Mouse (Mus musculus) midbrain, embryonic 11.5 days (tissue): Measurements from ENCODE around the gene Gpn1. TPM values are rescaled to one million over a fixed set of nuclear protein-coding genes. Genes with fewer than 3 reads are reported as not detected.
"Not testable (repeated sequence)": the region's sequence is repeated elsewhere in the genome, so short reads cannot be mapped to it uniquely, and the experiment has no call there.

Experiments used
- ATAC-seq: fragments of 200-750 bp; cut with Nextera tagmentation; 2 replicates; pipeline ENCODE4 v1.8.0; 2017; ENCODE audit warnings: moderate TSS enrichment, moderate library complexity; ENCODE audit not compliant: low FRiP score
- DNase-seq: peaks from one replicate; pipeline ENCODE4 v3.0.0; 2015; ENCODE audit warnings: low spot score; ENCODE audit errors: missing footprints
- H3K27ac ChIP-seq: fragments of 300-500 bp; sonication (generic); 2 replicates; pipeline ENCODE4 v1.5.1; 2014; ENCODE audit warnings: low read depth, low read length
- H3K27me3 ChIP-seq: fragments of 300-500 bp; sonication (generic); 2 replicates; pipeline ENCODE4 v1.6.1; 2014; ENCODE audit warnings: mild to moderate bottlenecking, low read length, moderate library complexity, mixed read lengths; ENCODE audit not compliant: control insufficient read depth, insufficient read depth
- H3K36me3 ChIP-seq: fragments of 300-500 bp; sonication (generic); 2 replicates; pipeline ENCODE4 v1.6.1; 2014; ENCODE audit warnings: mild to moderate bottlenecking, low read length, moderate library complexity, mixed read lengths; ENCODE audit not compliant: control insufficient read depth, insufficient read depth
- H3K4me1 ChIP-seq: fragments of 300-500 bp; sonication (generic); 2 replicates; pipeline ENCODE4 v1.6.1; 2014; ENCODE audit warnings: low read length; ENCODE audit not compliant: control insufficient read depth, insufficient read depth
- H3K4me2 ChIP-seq: fragments of 300-500 bp; sonication (generic); 2 replicates; pipeline ENCODE4 v1.6.1; 2014; ENCODE audit warnings: mild to moderate bottlenecking, moderate library complexity
- H3K4me3 ChIP-seq: fragments of 300-500 bp; sonication (generic); 2 replicates; pipeline ENCODE4 v1.5.1; 2014; ENCODE audit warnings: low read depth, low read length
- H3K9ac ChIP-seq: fragments of 300-500 bp; sonication (generic); 2 replicates; pipeline ENCODE4 v1.6.1; 2014; ENCODE audit warnings: low read length
- H3K9me3 ChIP-seq: fragments of 300-500 bp; sonication (generic); 2 replicates; pipeline ENCODE4 v1.6.1; 2016; ENCODE audit warnings: low read length; ENCODE audit not compliant: control insufficient read depth
- WGBS: fragments of 180-500 bp; shearing (Covaris S2); extraction: QIAGEN DNeasy Blood & Tissue Kit; methylation state at CpG from one replicate; pipeline ENCODE4 v1.1.7; 2014; 5-methylcytosine and 5-hydroxymethylcytosine counted together
- polyA plus RNA-seq: library from polyadenylated mRNA; unstranded; fragments of >200 nt; fragmentation: Nextera tagmentation; extraction: Ambion mirVana; gene quantifications from 2 replicates; pipeline ENCODE4 v1.2.1, GENCODE M21; 2014

The Gpn1 gene
- polyA plus RNA-seq, 1 experiment from 2014 or later = 70.9 TPM

DNA sequence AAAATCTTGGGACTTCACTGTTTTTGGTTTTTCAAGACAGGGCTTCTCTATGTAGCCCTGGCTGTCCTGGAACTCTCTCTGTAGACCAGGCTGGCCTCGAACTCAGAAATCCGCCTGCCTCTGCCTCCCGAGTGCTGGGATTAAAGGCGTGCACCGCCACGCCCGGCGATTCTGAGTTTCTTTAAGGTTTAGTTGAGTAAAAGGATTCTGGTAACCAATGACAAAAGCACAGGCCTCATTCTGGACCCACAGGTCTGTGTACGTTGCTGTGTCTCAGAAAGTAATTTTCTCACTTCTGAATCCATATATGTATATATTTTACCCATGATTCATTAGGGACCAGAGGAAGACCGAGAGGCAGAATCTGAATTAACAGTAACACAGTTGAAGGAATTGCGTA is 33.2 kb downstream of the Gpn1 start, which contains the start of gene Supt7l:
Supt7l (minus strand) TSS at position 101 of the 400 bp plus-strand sequence.
- peak within 1 kb of the TSS; percentile 87 for H3K4me3 ChIP-seq
- not testable (repeated sequence) for H3K36me3 ChIP-seq, H3K27me3 ChIP-seq, H3K9me3 ChIP-seq, ATAC-seq, H3K4me1 ChIP-seq, DNase-seq
- 78% methylated on average over 11 of the region's 11 CpGs for WGBS
- peak within 1 kb of the TSS; percentile 97 for H3K4me2 ChIP-seq
- H3K27ac ChIP-seq = 0 out of 2 replicates have a peak within 1 kb of the TSS, but pooled peaks have one; percentile 62
- H3K9ac ChIP-seq = peak within 1 kb of the TSS; percentile 89

DNA sequence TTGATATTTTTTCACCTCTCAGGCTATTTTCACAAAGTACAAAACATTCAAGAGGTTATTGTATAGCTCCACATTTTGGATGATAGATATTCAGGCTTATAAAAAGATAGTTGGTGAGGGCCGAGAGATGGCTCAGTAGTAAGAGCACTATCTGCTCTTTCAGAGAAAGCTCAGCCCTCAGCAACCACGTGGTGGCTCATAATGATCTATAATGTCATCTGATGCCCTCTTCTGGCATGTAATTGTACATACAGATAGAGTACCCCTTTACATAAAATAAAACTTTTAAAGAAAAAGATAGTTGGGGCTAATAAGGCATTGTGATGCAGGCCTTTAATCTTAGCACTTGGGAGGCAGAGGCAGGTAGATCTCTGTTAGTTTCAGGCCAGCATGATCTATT is 34.0 kb downstream of the Gpn1 start:
- Histone ChIP-seq H3K36me3 (peaks cover 2% of the 10 kb centered on the region), H3K4me3 (no peak overlapping the region), H3K4me1 (peaks cover 10% of the 10 kb centered on the region), H3K9me3 (no peaks in the 10 kb centered on the region), H3K9ac (no peak overlapping the region), H3K4me2 (no peak overlapping the region), H3K27ac (no peak overlapping the region), H3K27me3 (no peaks in the 10 kb centered on the region)
- ATAC-seq (no peak), DNase-seq (no peak)
- 66% methylated on average over 2 of the region's 2 CpGs for WGBS

DNA sequence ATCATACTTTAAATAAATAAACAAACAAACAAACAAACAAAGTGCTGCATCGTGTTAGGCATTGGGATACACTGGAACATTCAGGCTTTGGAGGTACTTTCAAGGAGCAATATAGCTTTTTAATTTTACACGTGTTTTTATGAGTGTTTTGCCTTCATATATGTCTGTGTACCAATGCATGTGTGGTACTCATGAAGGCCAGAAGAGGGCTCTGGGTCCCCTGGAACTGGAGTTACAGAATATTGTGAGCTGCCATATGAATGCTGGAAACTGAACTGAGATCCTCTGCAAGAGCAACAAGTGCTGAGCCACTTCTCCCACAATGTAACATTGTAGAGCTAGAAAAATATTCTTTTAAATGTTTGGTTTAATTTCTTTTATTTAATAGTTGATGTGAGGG is 40.7 kb downstream of the Gpn1 start:
- WGBS = 95% methylated on average over 2 of the region's 2 CpGs
- no peaks in the 10 kb centered on the region for H3K4me1 ChIP-seq
- no peaks in the 10 kb centered on the region for H3K9me3 ChIP-seq
- no peak overlapping the region for H3K4me3 ChIP-seq
- H3K4me2 ChIP-seq = no peak overlapping the region
- no peaks in the 10 kb centered on the region for H3K27me3 ChIP-seq
- peak; percentile 83 for DNase-seq
- no peak overlapping the region for H3K9ac ChIP-seq
- H3K36me3 ChIP-seq = peaks cover 4% of the 10 kb centered on the region
- no peak overlapping the region for H3K27ac ChIP-seq
- ATAC-seq = no peak

DNA sequence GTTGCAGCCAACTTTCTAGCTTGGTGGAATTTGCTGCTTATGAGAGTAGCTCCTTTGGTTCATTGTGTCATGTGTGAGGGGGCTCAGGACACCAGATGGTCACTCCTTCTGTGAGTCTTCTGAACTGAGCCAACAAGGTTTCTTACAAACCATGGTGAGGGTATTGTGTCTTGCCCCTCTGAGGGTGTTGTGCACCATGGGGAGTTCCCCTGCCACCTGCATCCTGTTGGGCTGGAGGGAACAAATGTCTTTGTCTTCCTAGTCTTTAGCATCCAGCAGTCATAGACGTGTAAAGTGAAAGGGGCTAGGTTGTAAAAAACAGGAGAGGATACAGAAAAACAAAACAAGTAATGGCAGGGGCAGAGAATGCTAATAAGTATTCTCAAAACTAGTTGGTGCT is 64.9 kb downstream of the Gpn1 start:
- 55% methylated on average over 1 of the region's 1 CpGs for WGBS
- Histone ChIP-seq H3K27ac (no peak overlapping the region), H3K36me3 (no peaks in the 10 kb centered on the region; the same call in 1 of the 2 replicates)

DNA sequence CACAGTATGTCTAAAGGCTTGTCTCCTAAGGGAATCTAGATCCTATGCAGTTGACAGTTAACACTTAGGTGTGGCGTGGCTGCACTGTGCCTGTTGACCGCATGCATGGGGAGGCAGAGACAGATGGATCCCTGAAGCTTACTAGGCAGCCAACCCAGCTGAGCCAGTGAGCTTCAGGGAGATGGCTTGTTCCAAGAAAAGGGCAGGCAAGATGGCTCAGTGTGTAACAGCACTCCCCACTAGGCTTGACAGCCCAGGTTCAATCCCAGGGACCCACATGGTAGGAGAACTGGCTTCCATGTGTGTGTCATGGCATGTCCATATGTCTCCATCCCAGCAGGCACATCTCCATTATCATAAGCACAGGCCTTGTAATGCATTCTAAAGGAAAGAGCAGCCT is 65.8 kb downstream of the Gpn1 start:
- Histone ChIP-seq H3K36me3 (no peaks in the 10 kb centered on the region), H3K27me3 (no peaks in the 10 kb centered on the region), H3K9me3 (no peaks in the 10 kb centered on the region), H3K4me2 (no peak overlapping the region), H3K4me1 (no peaks in the 10 kb centered on the region), H3K9ac (no peak overlapping the region), H3K27ac (no peak overlapping the region), H3K4me3 (no peak overlapping the region)
- ATAC-seq (no peak), DNase-seq (no peak)
- WGBS = 95% methylated on average over 2 of the region's 2 CpGs

More for the DNA sequence above, 64.9 kb downstream of the Gpn1 start:
- no peaks in the 10 kb centered on the region for H3K9me3 ChIP-seq
- no peak overlapping the region for H3K4me2 ChIP-seq
- no peak for DNase-seq
- no peak overlapping the region for H3K4me3 ChIP-seq
- no peaks in the 10 kb centered on the region for H3K27me3 ChIP-seq
- H3K4me1 ChIP-seq = no peaks in the 10 kb centered on the region
- ATAC-seq = no peak
- H3K9ac ChIP-seq = no peak overlapping the region

DNA sequence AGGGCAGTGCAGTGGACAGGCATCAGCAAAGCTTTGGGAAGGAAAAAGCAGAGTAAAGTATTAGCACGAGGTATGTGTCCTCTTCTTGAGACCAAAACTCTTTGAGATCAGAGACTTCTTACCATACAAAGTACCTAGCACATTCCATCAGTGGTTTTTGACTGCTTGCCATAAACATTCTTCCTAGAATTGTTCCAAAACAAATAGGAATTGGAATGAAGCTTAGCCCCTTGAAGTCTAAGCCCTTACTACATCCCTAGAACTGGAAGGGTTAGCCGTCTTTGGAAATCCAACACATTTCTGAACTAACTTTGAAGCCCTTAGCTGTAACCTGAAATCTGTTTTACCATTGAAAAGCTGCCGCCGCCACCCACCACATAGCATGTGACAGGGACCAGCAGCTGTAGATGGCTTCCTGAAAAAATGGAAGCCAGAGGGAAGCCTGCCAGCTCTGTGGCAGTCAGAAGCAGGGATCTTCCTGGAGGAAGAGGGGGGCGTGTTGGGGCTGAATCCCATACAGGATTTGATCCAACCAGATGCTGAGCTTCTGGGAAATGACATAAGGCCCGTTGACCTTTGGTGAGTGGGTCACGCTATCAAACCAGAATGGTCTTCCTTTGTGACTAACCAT is 67.6 kb downstream of the Gpn1 start:
- no peaks in the 10 kb centered on the region for H3K36me3 ChIP-seq
- H3K9ac ChIP-seq = no peak overlapping the region
- DNase-seq (no peak), ATAC-seq (no peak)
- WGBS = 87% methylated on average over 7 of the region's 7 CpGs
- no peak overlapping the region for H3K27ac ChIP-seq
- H3K4me1 ChIP-seq = no peaks in the 10 kb centered on the region
- no peak overlapping the region for H3K4me3 ChIP-seq
- no peak overlapping the region for H3K4me2 ChIP-seq
- no peaks in the 10 kb centered on the region for H3K27me3 ChIP-seq
- H3K9me3 ChIP-seq = no peaks in the 10 kb centered on the region

Other genes starting within 250 kb of the Gpn1 start
- 2.6 and 3.4 TPM in 2 replicates for gene Krtcap3, start 243.1 kb upstream of the Gpn1 start, polyA plus RNA-seq
- 25.6 and 31.9 TPM in 2 replicates for gene Ift172, start 203.6 kb upstream of the Gpn1 start, polyA plus RNA-seq
- gene Fndc4, start 198.7 kb upstream of the Gpn1 start, polyA plus RNA-seq = 43.3 and 54.0 TPM in 2 replicates
- gene Gckr, start 197.3 kb upstream of the Gpn1 start, polyA plus RNA-seq = 0.11 and 0.22 TPM in 2 replicates
- gene Zfp512, start 42.3 kb upstream of the Gpn1 start, polyA plus RNA-seq = 78.5 and 81.4 TPM in 2 replicates
- not detected in 2 replicates for gene 4930548H24Rik, start 9.0 kb upstream of the Gpn1 start, polyA plus RNA-seq
- gene Slc4a1ap, start 32.3 kb downstream of the Gpn1 start, polyA plus RNA-seq = 26.2 and 32.0 TPM in 2 replicates
- 19.2 and 21.4 TPM in 2 replicates for gene Supt7l, start 33.1 kb downstream of the Gpn1 start, polyA plus RNA-seq
- 221 and 233 TPM in 2 replicates for gene Mrpl33, start 102.2 kb downstream of the Gpn1 start, polyA plus RNA-seq
- 2.8 and 3.3 TPM in 2 replicates for gene Rbks, start 202.9 kb downstream of the Gpn1 start, polyA plus RNA-seq
- gene Babam2, start 202.9 kb downstream of the Gpn1 start, polyA plus RNA-seq = 45.9 and 50.6 TPM in 2 replicates